Mouse (Mus musculus): Measurements from ENCODE around the gene Gfi1b. TPM values are rescaled to one million over a fixed set of nuclear protein-coding genes. Genes with fewer than 3 reads are reported as not detected.

Gfi1b gene
- polyA plus RNA-seq, 1 experiment = 0.76 TPM

GRCm38 (mm10) chr2:28620522-28620921 is 1.3 kb downstream of the Gfi1b start:
- Histone ChIP-seq H3K4me1 (ENCODE audit: control insufficient read depth, insufficient read depth, low read length) (peaks cover 1% of the 10 kb centered on the region), H3K27ac (ENCODE audit: insufficient read depth, low read length) (no peak overlapping the region), H3K9me3 (replicated peaks; ENCODE audit: control insufficient read depth, insufficient read depth, low read length, poor library complexity, severe bottlenecking) (no peaks in the 10 kb centered on the region), H3K4me3 (ENCODE audit: low read depth, low read length) (no peak overlapping the region), H3K27me3 (ENCODE audit: control insufficient read depth, insufficient read depth, low read length, poor library complexity, severe bottlenecking) (no peaks in the 10 kb centered on the region), H3K9ac (ENCODE audit: low read depth, poor library complexity, severe bottlenecking) (no peak overlapping the region), H3K36me3 (ENCODE audit: control insufficient read depth, insufficient read depth, low read length, poor library complexity, severe bottlenecking) (no peaks in the 10 kb centered on the region)
- no peak for TF ChIP-seq POLR2A (IDR thresholded peaks at IDR 0.05; ENCODE audit: insufficient read depth, low read length)
- no peak for TF ChIP-seq CTCF (IDR thresholded peaks at IDR 0.05; ENCODE audit: low read depth, low read length)
- TF ChIP-seq EP300 (IDR thresholded peaks at IDR 0.05; ENCODE audit: insufficient read depth, low read depth, low read length) = no peak

GRCm38 (mm10) chr2:28619369-28619768 is 2.4 kb downstream of the Gfi1b start:
- Histone ChIP-seq H3K9ac (ENCODE audit: low read depth, poor library complexity, severe bottlenecking) (no peak overlapping the region), H3K4me3 (ENCODE audit: low read depth, low read length) (no peak overlapping the region), H3K4me1 (ENCODE audit: control insufficient read depth, insufficient read depth, low read length) (peaks cover 1% of the 10 kb centered on the region), H3K27ac (ENCODE audit: insufficient read depth, low read length) (no peak overlapping the region), H3K36me3 (ENCODE audit: control insufficient read depth, insufficient read depth, low read length, poor library complexity, severe bottlenecking) (no peaks in the 10 kb centered on the region), H3K27me3 (ENCODE audit: control insufficient read depth, insufficient read depth, low read length, poor library complexity, severe bottlenecking) (no peaks in the 10 kb centered on the region), H3K9me3 (replicated peaks; ENCODE audit: control insufficient read depth, insufficient read depth, low read length, poor library complexity, severe bottlenecking) (no peaks in the 10 kb centered on the region)
- no peak for TF ChIP-seq EP300 (IDR thresholded peaks at IDR 0.05; ENCODE audit: insufficient read depth, low read depth, low read length)
- no peak for TF ChIP-seq CTCF (IDR thresholded peaks at IDR 0.05; ENCODE audit: low read depth, low read length)
- TF ChIP-seq POLR2A (IDR thresholded peaks at IDR 0.05; ENCODE audit: insufficient read depth, low read length) = no peak

- Histone ChIP-seq H3K27me3 (ENCODE audit: control insufficient read depth, insufficient read depth, low read length, poor library complexity, severe bottlenecking) (no peaks in the 10 kb centered on the region), H3K27ac (ENCODE audit: insufficient read depth, low read length) (no peak overlapping the region), H3K4me1 (ENCODE audit: control insufficient read depth, insufficient read depth, low read length) (peaks cover 1% of the 10 kb centered on the region), H3K9me3 (replicated peaks; ENCODE audit: control insufficient read depth, insufficient read depth, low read length, poor library complexity, severe bottlenecking) (no peaks in the 10 kb centered on the region), H3K4me3 (ENCODE audit: low read depth, low read length) (no peak overlapping the region), H3K9ac (ENCODE audit: low read depth, poor library complexity, severe bottlenecking) (no peak overlapping the region), H3K36me3 (ENCODE audit: control insufficient read depth, insufficient read depth, low read length, poor library complexity, severe bottlenecking) (no peaks in the 10 kb centered on the region)
- TF ChIP-seq CTCF (IDR thresholded peaks at IDR 0.05; ENCODE audit: low read depth, low read length) = no peak
- no peak for TF ChIP-seq EP300 (IDR thresholded peaks at IDR 0.05; ENCODE audit: insufficient read depth, low read depth, low read length)
- no peak for TF ChIP-seq POLR2A (IDR thresholded peaks at IDR 0.05; ENCODE audit: insufficient read depth, low read length)
Observed at GRCm38 (mm10) chr2:28618777-28619336, 2.9 kb downstream of the Gfi1b start.

DNA sequence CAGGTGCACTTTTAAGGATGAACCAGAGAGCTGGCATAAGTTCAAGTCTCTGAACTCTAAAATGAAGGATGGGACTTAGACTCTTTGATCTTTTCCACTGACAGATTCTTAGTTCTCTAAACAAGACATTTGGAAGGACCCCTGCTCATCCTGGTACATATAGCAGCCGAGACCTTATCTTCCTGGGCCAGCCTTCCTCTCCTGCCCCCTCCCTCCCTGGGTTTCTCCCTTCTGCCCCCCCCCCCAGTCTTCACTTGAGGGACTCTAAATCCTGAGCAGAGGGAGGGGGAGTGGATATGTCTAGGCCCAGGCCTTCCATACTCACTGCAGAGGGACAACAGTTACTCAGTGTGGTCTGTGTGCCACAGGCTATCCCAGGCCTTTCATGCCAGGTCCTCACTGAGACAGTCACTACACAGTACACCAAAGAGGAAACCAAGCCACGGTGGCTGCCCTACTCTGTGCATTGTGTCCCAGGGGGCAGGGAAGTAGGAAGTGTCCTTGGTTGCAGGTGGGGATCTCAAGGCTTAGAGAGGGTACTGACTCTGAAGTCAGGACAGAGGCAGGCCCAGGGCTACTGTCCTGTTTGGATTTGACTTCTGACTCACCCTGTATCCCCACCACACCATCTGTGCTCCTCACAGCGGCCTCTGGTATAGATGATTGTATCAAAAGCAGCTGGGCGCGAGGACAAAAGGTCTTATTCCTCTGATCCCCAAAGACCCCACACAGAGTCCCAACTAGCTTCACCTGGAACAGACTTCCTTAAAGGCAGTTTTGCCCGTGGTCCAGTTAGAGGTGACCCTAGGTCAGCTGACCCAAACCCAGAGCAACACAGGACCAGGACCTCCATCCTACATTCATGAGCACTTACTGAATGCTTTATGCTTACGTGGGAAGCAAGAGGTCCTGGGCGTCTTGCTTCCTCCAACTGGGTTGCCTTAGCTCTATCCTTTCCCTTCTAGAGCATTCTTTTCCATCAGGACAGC is 4.0 kb downstream of the Gfi1b start:
- Histone ChIP-seq H3K9me3 (replicated peaks; ENCODE audit: control insufficient read depth, insufficient read depth, low read length, poor library complexity, severe bottlenecking) (no peaks in the 10 kb centered on the region), H3K4me1 (ENCODE audit: control insufficient read depth, insufficient read depth, low read length) (peaks cover 1% of the 10 kb centered on the region), H3K27ac (ENCODE audit: insufficient read depth, low read length) (no peak overlapping the region), H3K27me3 (ENCODE audit: control insufficient read depth, insufficient read depth, low read length, poor library complexity, severe bottlenecking) (no peaks in the 10 kb centered on the region), H3K36me3 (ENCODE audit: control insufficient read depth, insufficient read depth, low read length, poor library complexity, severe bottlenecking) (no peaks in the 10 kb centered on the region), H3K9ac (ENCODE audit: low read depth, poor library complexity, severe bottlenecking) (no peak overlapping the region), H3K4me3 (ENCODE audit: low read depth, low read length) (no peak overlapping the region)
- TF ChIP-seq CTCF (IDR thresholded peaks at IDR 0.05; ENCODE audit: low read depth, low read length) (no peak), POLR2A (IDR thresholded peaks at IDR 0.05; ENCODE audit: insufficient read depth, low read length) (no peak), EP300 (IDR thresholded peaks at IDR 0.05; ENCODE audit: insufficient read depth, low read depth, low read length) (no peak)

DNA sequence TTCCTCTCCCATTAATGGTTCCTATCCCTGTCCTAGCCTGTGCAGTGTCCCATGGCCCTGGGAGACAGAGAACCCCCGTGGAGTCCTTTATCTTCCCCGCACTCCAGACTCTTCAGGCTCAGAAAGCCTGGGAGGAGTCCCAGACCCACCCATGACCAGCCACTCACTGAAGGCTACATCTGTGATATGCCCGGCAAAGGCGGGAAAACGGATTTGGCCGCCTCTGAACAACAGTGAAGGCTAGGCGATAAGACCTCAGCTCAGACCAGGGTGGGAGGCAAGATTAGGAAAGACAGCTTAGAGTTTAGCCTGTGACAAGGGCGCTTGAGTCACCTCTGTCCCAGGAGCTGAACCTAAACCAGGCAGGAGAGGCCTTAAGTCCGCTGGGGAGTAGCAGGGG is 4.9 kb downstream of the Gfi1b start:
- TF ChIP-seq POLR2A (IDR thresholded peaks at IDR 0.05; ENCODE audit: insufficient read depth, low read length) (no peak), EP300 (IDR thresholded peaks at IDR 0.05; ENCODE audit: insufficient read depth, low read depth, low read length) (no peak), CTCF (IDR thresholded peaks at IDR 0.05; ENCODE audit: low read depth, low read length) (no peak)
- H3K9me3 ChIP-seq (replicated peaks; ENCODE audit: control insufficient read depth, insufficient read depth, low read length, poor library complexity, severe bottlenecking) = no peaks in the 10 kb centered on the region
- no peaks in the 10 kb centered on the region for H3K36me3 ChIP-seq (ENCODE audit: control insufficient read depth, insufficient read depth, low read length, poor library complexity, severe bottlenecking)
- no peak overlapping the region for H3K4me3 ChIP-seq (ENCODE audit: low read depth, low read length)
- no peak overlapping the region for H3K9ac ChIP-seq (ENCODE audit: low read depth, poor library complexity, severe bottlenecking)
- no peaks in the 10 kb centered on the region for H3K27me3 ChIP-seq (ENCODE audit: control insufficient read depth, insufficient read depth, low read length, poor library complexity, severe bottlenecking)
- peaks cover 1% of the 10 kb centered on the region for H3K4me1 ChIP-seq (ENCODE audit: control insufficient read depth, insufficient read depth, low read length)
- no peak overlapping the region for H3K27ac ChIP-seq (ENCODE audit: insufficient read depth, low read length)

GRCm38 (mm10) chr2:28616358-28616757 is 5.4 kb downstream of the Gfi1b start:
- no peak for TF ChIP-seq EP300 (IDR thresholded peaks at IDR 0.05; ENCODE audit: insufficient read depth, low read depth, low read length)
- TF ChIP-seq CTCF (IDR thresholded peaks at IDR 0.05; ENCODE audit: low read depth, low read length) = peak; percentile 79
- TF ChIP-seq POLR2A (IDR thresholded peaks at IDR 0.05; ENCODE audit: insufficient read depth, low read length) = no peak
- no peaks in the 10 kb centered on the region for H3K27me3 ChIP-seq (ENCODE audit: control insufficient read depth, insufficient read depth, low read length, poor library complexity, severe bottlenecking)

More at GRCm38 (mm10) chr2:28616358-28616757, 5.4 kb downstream of the Gfi1b start:
- H3K9me3 ChIP-seq (replicated peaks; ENCODE audit: control insufficient read depth, insufficient read depth, low read length, poor library complexity, severe bottlenecking) = no peaks in the 10 kb centered on the region
- no peak overlapping the region for H3K27ac ChIP-seq (ENCODE audit: insufficient read depth, low read length)
- H3K4me1 ChIP-seq (ENCODE audit: control insufficient read depth, insufficient read depth, low read length) = peaks cover 1% of the 10 kb centered on the region
- H3K4me3 ChIP-seq (ENCODE audit: low read depth, low read length) = no peak overlapping the region
- H3K9ac ChIP-seq (ENCODE audit: low read depth, poor library complexity, severe bottlenecking) = no peak overlapping the region
- H3K36me3 ChIP-seq (ENCODE audit: control insufficient read depth, insufficient read depth, low read length, poor library complexity, severe bottlenecking) = no peaks in the 10 kb centered on the region

Measured in ES-Bruce4 (cell line).